Mouse (Mus musculus): ENCODE measurements around the gene Nol9.

GRCm38 (mm10) chr4:152013036-152013813 lies 25.9 kb upstream of the Nol9 start:
- TF ChIP-seq CTCF (IDR thresholded peaks at IDR 0.05; ENCODE audit: control insufficient read depth, insufficient read depth, insufficient replicate concordance, low read depth, low read length) (no peak), POLR2A (IDR thresholded peaks at IDR 0.05; ENCODE audit: control insufficient read depth, low read depth, low read length) (no peak)

Measured in testis, adult 2 months (tissue).